Mouse (Mus musculus) CD4-positive helper T cell, adult 2 months (primary cell): ENCODE data around the gene Mccc2.
A peak's percentile ranks its signal among the peaks of the same experiment; 100 is the strongest.

ENCODE experiments used
- DNase-seq: peaks from one replicate; pipeline ENCODE4 v3.0.0-alpha.2; 2012; ENCODE audit warnings: low read depth, missing footprints, low spot score

Mccc2 gene

DNA sequence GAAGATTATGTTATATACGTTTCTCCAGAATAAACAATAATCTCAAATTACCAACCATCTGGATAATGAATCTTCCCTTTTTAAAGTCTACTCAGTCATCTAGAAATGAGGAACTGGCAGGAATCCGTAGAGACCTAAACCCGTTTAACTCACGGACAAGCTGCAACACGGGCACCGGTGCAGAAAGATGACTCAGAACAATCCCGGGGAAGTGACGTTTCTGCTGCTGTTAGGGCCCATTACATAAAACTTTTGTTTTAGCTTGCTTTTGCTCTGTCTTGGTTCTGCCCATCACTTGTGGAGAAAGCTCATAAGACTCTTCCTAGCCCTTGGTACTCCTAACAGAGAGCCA is 76.1 kb downstream of the Mccc2 start:
- no peak for DNase-seq

DNA sequence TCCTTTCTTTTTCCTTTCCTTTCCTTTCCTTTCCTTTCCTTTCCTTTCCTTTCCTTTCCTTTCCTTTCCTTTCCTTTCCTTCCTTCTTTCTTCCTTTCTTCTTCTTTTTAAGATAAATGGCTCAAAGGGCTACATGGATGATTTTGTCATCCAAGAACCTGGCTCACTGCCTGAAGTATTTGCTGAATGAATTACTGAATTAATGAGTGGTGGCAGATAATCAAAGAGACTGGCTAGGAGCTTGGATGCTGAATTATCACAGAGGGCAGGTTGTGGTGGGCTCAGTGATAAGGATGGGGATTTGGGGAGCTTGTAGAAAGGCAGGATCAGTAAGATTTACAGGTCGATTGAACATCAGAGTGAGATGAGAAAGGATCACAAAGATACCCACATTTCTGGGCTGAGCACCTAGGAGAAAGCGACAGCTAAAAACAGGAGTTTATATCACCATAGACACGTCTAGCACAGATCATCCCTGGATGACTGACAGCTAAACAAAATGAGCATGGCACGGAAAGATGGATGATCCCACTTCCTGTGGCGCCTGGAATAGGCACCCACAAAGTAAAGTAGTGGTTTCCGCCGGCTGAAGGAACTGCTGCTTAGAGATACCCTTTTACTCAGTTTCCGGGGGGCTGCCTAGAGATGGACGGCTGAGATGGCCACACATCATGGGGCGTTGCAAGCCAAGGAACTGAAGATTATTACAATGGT is 76.7 kb downstream of the Mccc2 start:
- DNase-seq, result no peak

DNA sequence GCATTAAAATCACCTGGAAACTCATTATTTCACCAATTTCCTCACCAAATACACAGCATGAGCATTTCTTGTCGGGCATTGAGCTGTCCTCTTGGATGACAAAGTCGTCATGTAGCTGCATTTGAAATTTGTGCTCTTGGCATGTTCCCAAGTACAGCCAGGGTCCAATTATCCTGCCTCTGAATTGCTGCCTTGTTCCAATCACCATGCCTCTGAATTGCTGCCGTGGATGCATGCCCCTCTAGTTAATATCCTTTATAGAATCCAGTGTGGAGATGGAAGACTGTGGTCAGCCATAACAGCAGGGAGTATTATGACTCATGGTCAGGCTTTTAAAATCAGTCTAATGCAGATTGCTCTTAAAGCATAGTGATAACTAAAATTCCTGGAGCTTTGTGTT is 77.7 kb downstream of the Mccc2 start:
- no peak for DNase-seq

DNA sequence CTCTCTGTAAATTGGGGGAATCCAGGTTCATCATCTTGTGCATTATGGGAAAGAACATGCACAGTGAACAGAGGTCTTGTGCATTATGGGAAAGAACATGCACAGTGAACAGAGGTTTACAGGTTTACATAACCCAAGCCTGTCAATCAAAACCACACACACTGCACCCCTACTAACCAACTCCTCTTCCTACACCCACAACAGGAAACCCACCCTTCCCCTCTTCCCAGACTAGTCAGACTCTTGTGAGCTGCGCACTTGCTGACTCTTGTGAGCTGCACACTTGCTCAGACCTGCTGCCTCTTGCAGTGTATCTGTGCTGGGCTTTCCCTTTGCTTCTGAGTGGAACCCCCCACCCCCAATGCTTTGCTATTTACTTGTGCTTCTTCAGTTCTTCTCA is 83.0 kb downstream of the Mccc2 start:
- peak; percentile 32 for DNase-seq

GRCm38 (mm10) chr13:99931502-99931901 is 83.9 kb downstream of the Mccc2 start:
- DNase-seq, result no peak

- no peak for DNase-seq
Observed at GRCm38 (mm10) chr13:99926249-99926648, 89.2 kb downstream of the Mccc2 start.

GRCm38 (mm10) chr13:99915632-99916031 is 99.8 kb downstream of the Mccc2 start:
- DNase-seq, result no peak

DNA sequence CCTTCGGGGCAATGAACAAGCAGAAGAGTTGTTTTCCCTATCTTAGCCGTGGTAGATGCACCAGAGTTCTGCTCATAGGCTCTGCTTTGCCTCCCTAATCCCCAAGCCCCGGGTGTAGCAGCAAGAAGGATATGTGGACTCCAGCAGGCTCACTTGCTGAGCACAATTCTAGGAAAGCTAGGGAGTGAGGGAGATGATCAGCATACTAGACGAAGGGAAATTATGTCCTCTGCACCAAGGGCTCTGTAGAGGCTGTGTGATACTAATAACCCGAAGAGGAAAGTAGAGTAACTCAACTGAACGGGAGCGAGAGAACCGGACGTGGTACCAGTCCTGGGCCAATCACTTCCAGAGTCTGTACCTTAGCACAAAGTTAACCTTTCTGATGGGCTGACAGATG is 114.5 kb downstream of the Mccc2 start, which contains the start of gene Cartpt:
Cartpt (minus strand) TSS at position 127 of the 400 bp plus-strand sequence.
- DNase-seq, result no peak

DNA sequence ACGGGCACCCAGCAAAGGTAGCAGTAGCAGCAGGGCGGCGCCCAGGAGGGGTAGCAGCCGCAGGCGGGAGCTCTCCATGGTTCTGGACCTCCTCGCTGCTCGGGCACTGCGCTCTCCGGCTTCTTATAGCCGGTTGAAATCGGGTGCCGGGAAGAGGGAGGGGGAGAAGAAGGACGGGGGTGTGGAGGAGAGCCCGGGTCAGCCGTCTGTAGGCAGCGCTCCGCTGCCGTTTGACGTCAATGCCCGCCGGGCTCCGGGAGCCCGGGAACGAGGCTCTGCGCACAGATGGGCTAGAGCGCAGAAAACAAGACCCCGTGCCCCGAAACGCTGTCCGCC is 114.9 kb downstream of the Mccc2 start:
- DNase-seq, result peak; percentile 7

GRCm38 (mm10) chr13:99899670-99900556 is 115.5 kb downstream of the Mccc2 start:
- DNase-seq, result no peak

- no peak for DNase-seq
Observed at GRCm38 (mm10) chr13:99898816-99899215, 116.6 kb downstream of the Mccc2 start.
